19 mouse cellular contexts compared by ENCODE assay signal in genomic region chr15:31449772-31450171, GRCm38 (mm10). TPM values are rescaled to one million over a fixed set of nuclear protein-coding genes. Genes with fewer than 3 reads are reported as not detected.
A peak's percentile ranks its signal among the peaks of the same experiment; 100 is the strongest.
DNase-seq lines count a peak whose midpoint lies in the region; ATAC-seq and TF ChIP-seq lines count a peak whose summit lies in the region.
"Had no signal": no experiment of that assay in that cellular context is flagged by ENCODE, and none has a peak within 500 bp of the region (broad histone marks: within the 10 kb centered on the region; RNA-seq: fewer than 3 reads in every experiment).

No protein-coding gene starts in this region.

- peaks cover 11% of the 10 kb centered on the region for H3K4me1 ChIP-seq in hindbrain, embryonic 13.5 days (replicated peaks)
- no peaks in the 10 kb centered on the region; the same call in 1 of the 2 replicates for H3K4me1 ChIP-seq in hindbrain, embryonic 11.5 days (replicated peaks; ENCODE audit: control insufficient read depth, insufficient read depth, low read length)
- H3K4me1 ChIP-seq in MEL (ENCODE audit: control insufficient read depth in 1 of 2, insufficient read depth in 2 of 2, low read length in 2 of 2) = peaks cover 8 to 21% of the 10 kb centered on the region in 2 experiments
- peaks cover 13% of the 10 kb centered on the region for H3K4me1 ChIP-seq in kidney, embryonic 15.5 days
- peaks cover 43% of the 10 kb centered on the region for H3K4me1 ChIP-seq in liver, embryonic 13.5 days (replicated peaks)
- H3K4me1 ChIP-seq in midbrain, embryonic 15.5 days = peaks cover 10% of the 10 kb centered on the region
- 0 out of 2 replicates have a peak, but pooled peaks cover 2% of the 10 kb centered on the region for H3K4me1 ChIP-seq in midbrain, embryonic 14.5 days (ENCODE audit: control insufficient read depth, insufficient read depth, low read length)

- TF ChIP-seq RAD21 in MEL (IDR thresholded peaks at IDR 0.05; ENCODE audit: low read depth, low read length) = no peak

- WGBS in hindbrain, embryonic 13.5 days = 27% methylated on average over 2 of the region's 2 CpGs
- 18% methylated on average over 2 of the region's 2 CpGs for WGBS in hindbrain, embryonic 11.5 days
- WGBS in kidney, embryonic 15.5 days = 22% methylated on average over 2 of the region's 2 CpGs
- WGBS in liver, embryonic 13.5 days (ENCODE audit: insufficient replicate concordance) = 11% methylated on average over 2 of the region's 2 CpGs
- 14% methylated on average over 2 of the region's 2 CpGs for WGBS in midbrain, embryonic 15.5 days
- 25% methylated on average over 2 of the region's 2 CpGs for WGBS in midbrain, embryonic 14.5 days

- TF ChIP-seq EP300 in MEL (IDR thresholded peaks at IDR 0.05; ENCODE audit: low read depth in 1 of 2, low read length in 2 of 2) = no peak

- H3K9ac ChIP-seq in hindbrain, embryonic 13.5 days = peak overlapping the region; percentile 3; the same call in 1 of the 2 replicates
- H3K9ac ChIP-seq in hindbrain, embryonic 11.5 days (ENCODE audit: low read depth, low read length) = no peak overlapping the region
- no peak overlapping the region for H3K9ac ChIP-seq in MEL (ENCODE audit: control insufficient read depth, low read depth, low read length, poor library complexity, severe bottlenecking)
- no peak overlapping the region for H3K9ac ChIP-seq in kidney, embryonic 15.5 days
- H3K9ac ChIP-seq in liver, embryonic 13.5 days = peak overlapping the region; percentile 22; the same call in 1 of the 2 replicates
- no peak overlapping the region for H3K9ac ChIP-seq in midbrain, embryonic 15.5 days
- no peak overlapping the region for H3K9ac ChIP-seq in midbrain, embryonic 14.5 days (replicated peaks; ENCODE audit: low read length)
- H3K9ac ChIP-seq: forebrain, postnatal 0 days; heart, embryonic 15.5 days; hindbrain, embryonic 14.5 days; limb, embryonic 13.5 days; neural tube, embryonic 15.5 days had no signal

- TF ChIP-seq CTCF in MEL (IDR thresholded peaks at IDR 0.05 in 2 of 3, conservative IDR thresholded peaks at IDR 0.05 in 1 of 3; ENCODE audit: control insufficient read depth in 1 of 3, insufficient read depth in 1 of 3, low read depth in 2 of 3, low read length in 3 of 3, poor library complexity in 1 of 3, severe bottlenecking in 1 of 3) = no peak

- H3K4me2 ChIP-seq in hindbrain, embryonic 13.5 days = no peak overlapping the region
- no peak overlapping the region for H3K4me2 ChIP-seq in hindbrain, embryonic 11.5 days (replicated peaks; ENCODE audit: low read depth, low read length)
- no peak overlapping the region for H3K4me2 ChIP-seq in kidney, embryonic 15.5 days
- peak overlapping the region; percentile 21; the same call in 1 of the 2 replicates for H3K4me2 ChIP-seq in liver, embryonic 13.5 days
- no peak overlapping the region for H3K4me2 ChIP-seq in midbrain, embryonic 15.5 days
- no peak overlapping the region for H3K4me2 ChIP-seq in midbrain, embryonic 14.5 days (ENCODE audit: low read length)
- H3K4me2 ChIP-seq: heart, embryonic 15.5 days; hindbrain, embryonic 14.5 days; limb, embryonic 13.5 days; neural tube, embryonic 15.5 days had no signal

- H3K4me3 ChIP-seq in hindbrain, embryonic 13.5 days = no peak overlapping the region
- H3K4me3 ChIP-seq in hindbrain, embryonic 11.5 days (ENCODE audit: low read depth, low read length) = no peak overlapping the region
- H3K4me3 ChIP-seq in MEL (ENCODE audit: control insufficient read depth in 1 of 2, insufficient read depth in 1 of 2, low read depth in 2 of 2, low read length in 2 of 2) = no peak overlapping the region
- no peak overlapping the region for H3K4me3 ChIP-seq in kidney, embryonic 15.5 days (replicated peaks)
- no peak overlapping the region for H3K4me3 ChIP-seq in liver, embryonic 13.5 days (replicated peaks)
- H3K4me3 ChIP-seq in midbrain, embryonic 15.5 days = no peak overlapping the region
- no peak overlapping the region for H3K4me3 ChIP-seq in midbrain, embryonic 14.5 days (replicated peaks; ENCODE audit: low read depth, low read length)
- H3K4me3 ChIP-seq: heart, embryonic 15.5 days; left cerebral cortex, adult 2 months; limb, embryonic 13.5 days; neural tube, embryonic 15.5 days had no signal

- no peaks in the 10 kb centered on the region for H3K36me3 ChIP-seq in hindbrain, embryonic 13.5 days
- H3K36me3 ChIP-seq in hindbrain, embryonic 11.5 days (ENCODE audit: control insufficient read depth, insufficient read depth, low read length) = no peaks in the 10 kb centered on the region
- peaks cover 0 to 21% of the 10 kb centered on the region in 2 experiments; a peak in 2 of 4 replicates for H3K36me3 ChIP-seq in MEL (ENCODE audit: control insufficient read depth in 1 of 2, insufficient read depth in 2 of 2, low read length in 2 of 2)
- H3K36me3 ChIP-seq in kidney, embryonic 15.5 days = no peaks in the 10 kb centered on the region
- no peaks in the 10 kb centered on the region for H3K36me3 ChIP-seq in liver, embryonic 13.5 days
- no peaks in the 10 kb centered on the region for H3K36me3 ChIP-seq in midbrain, embryonic 15.5 days (replicated peaks)
- no peaks in the 10 kb centered on the region for H3K36me3 ChIP-seq in midbrain, embryonic 14.5 days (ENCODE audit: control insufficient read depth, insufficient read depth, low read length)
- H3K36me3 ChIP-seq: heart, embryonic 15.5 days; neural tube, embryonic 15.5 days had no signal

- DNase-seq in hindbrain, embryonic 11.5 days (ENCODE audit: low spot score) = no peak
- peak; percentile 51 for DNase-seq in MEL (ENCODE audit: low read depth, low spot score)
- DNase-seq in liver, embryonic 13.5 days = peak; percentile 14
- DNase-seq in midbrain, embryonic 14.5 days = no peak
- DNase-seq: B cell, adult 2 months; cerebellum, adult 8-10 months; forebrain, postnatal 0 days; gastrocnemius, postnatal 14 days; lung, postnatal 14 days; thymus, adult 2 months had no signal

- no peaks in the 10 kb centered on the region for H3K27me3 ChIP-seq in hindbrain, embryonic 13.5 days
- no peaks in the 10 kb centered on the region for H3K27me3 ChIP-seq in hindbrain, embryonic 11.5 days (ENCODE audit: control insufficient read depth, insufficient read depth, low read length)
- H3K27me3 ChIP-seq in MEL (ENCODE audit: control insufficient read depth in 1 of 2, insufficient read depth in 2 of 2, low read length in 2 of 2) = no peaks in the 10 kb centered on the region
- no peaks in the 10 kb centered on the region for H3K27me3 ChIP-seq in kidney, embryonic 15.5 days
- no peaks in the 10 kb centered on the region for H3K27me3 ChIP-seq in liver, embryonic 13.5 days
- no peaks in the 10 kb centered on the region for H3K27me3 ChIP-seq in midbrain, embryonic 15.5 days (replicated peaks)
- no peaks in the 10 kb centered on the region for H3K27me3 ChIP-seq in midbrain, embryonic 14.5 days (ENCODE audit: control insufficient read depth, insufficient read depth, low read length)
- H3K27me3 ChIP-seq: heart, embryonic 15.5 days; limb, embryonic 13.5 days; neural tube, embryonic 15.5 days had no signal

- TF ChIP-seq POLR2A in MEL (IDR thresholded peaks at IDR 0.05; ENCODE audit: control insufficient read depth in 1 of 2, insufficient read depth in 1 of 2, low read depth in 1 of 2, low read length in 2 of 2, poor library complexity in 1 of 2) = no peak

- H3K79me2 ChIP-seq in MEL (ENCODE audit: control insufficient read depth, insufficient read depth, low read length, poor library complexity) = no peaks in the 10 kb centered on the region; the same call in 1 of the 2 replicates

- no peak overlapping the region for H3K27ac ChIP-seq in hindbrain, embryonic 13.5 days
- H3K27ac ChIP-seq in hindbrain, embryonic 11.5 days (ENCODE audit: low read depth, low read length) = no peak overlapping the region
- H3K27ac ChIP-seq in MEL (ENCODE audit: control insufficient read depth, low read depth, low read length) = no peak overlapping the region
- 0 out of 2 replicates have a peak overlapping the region, but pooled peaks have one; percentile 41 for H3K27ac ChIP-seq in kidney, embryonic 15.5 days
- no peak overlapping the region for H3K27ac ChIP-seq in liver, embryonic 13.5 days
- H3K27ac ChIP-seq in midbrain, embryonic 15.5 days = no peak overlapping the region
- no peak overlapping the region for H3K27ac ChIP-seq in midbrain, embryonic 14.5 days (replicated peaks; ENCODE audit: low read depth, low read length)
- H3K27ac ChIP-seq: heart, embryonic 15.5 days; hindbrain, embryonic 14.5 days; left cerebral cortex, adult 2 months; limb, embryonic 13.5 days; neural tube, embryonic 15.5 days had no signal

- no peak for ATAC-seq in hindbrain, embryonic 13.5 days (ENCODE audit: low FRiP score)
- no peak for ATAC-seq in hindbrain, embryonic 11.5 days (ENCODE audit: low FRiP score)
- no peak for ATAC-seq in kidney, embryonic 15.5 days (replicated peaks; ENCODE audit: low FRiP score)
- ATAC-seq in liver, embryonic 13.5 days (ENCODE audit: low read depth) = 0 out of 2 replicates have a peak, but pooled peaks have one; percentile 23
- ATAC-seq in monocyte, adult 5-6 weeks (replicated peaks; ENCODE audit: insufficient number of reproducible peaks, low FRiP score, low TSS enrichment, poor library complexity, severe bottlenecking) = no peak
- no peak for ATAC-seq in midbrain, embryonic 15.5 days (replicated peaks)
- ATAC-seq in midbrain, embryonic 14.5 days (ENCODE audit: low FRiP score, low TSS enrichment) = no peak
- ATAC-seq: forebrain, postnatal 0 days had no signal

- no peaks in the 10 kb centered on the region for H3K9me3 ChIP-seq in hindbrain, embryonic 13.5 days
- H3K9me3 ChIP-seq in hindbrain, embryonic 11.5 days (ENCODE audit: control insufficient read depth, low read length) = no peaks in the 10 kb centered on the region
- no peaks in the 10 kb centered on the region for H3K9me3 ChIP-seq in MEL (replicated peaks; ENCODE audit: insufficient read depth, low read length)
- no peaks in the 10 kb centered on the region for H3K9me3 ChIP-seq in kidney, embryonic 15.5 days (replicated peaks)
- no peaks in the 10 kb centered on the region for H3K9me3 ChIP-seq in liver, embryonic 13.5 days (replicated peaks)
- H3K9me3 ChIP-seq in midbrain, embryonic 15.5 days = no peaks in the 10 kb centered on the region
- H3K9me3 ChIP-seq in midbrain, embryonic 14.5 days (ENCODE audit: control insufficient read depth, low read length) = no peaks in the 10 kb centered on the region
- H3K9me3 ChIP-seq: heart, embryonic 15.5 days; limb, embryonic 13.5 days; neural tube, embryonic 15.5 days had no signal

RNA-seq across cellular contexts. Expression of gene Ropn1l, which starts 3.8 kb away (rescaled TPM):
- polyA plus RNA-seq in hindbrain, embryonic 13.5 days (2015; fragmentation: Nextera tagmentation; extraction: Ambion mirVana) = 1.4 and 2.5 TPM in 2 replicates
- 2.7 and 3.2 TPM in 2 replicates for polyA plus RNA-seq in hindbrain, embryonic 11.5 days (2014; fragmentation: Nextera tagmentation; extraction: Ambion mirVana)
- 0.96 and 1.3 TPM in 2 replicates for total RNA-seq in MEL (2012; rRNA removed)
- 1 to 10 TPM in 1 of 2 experiments, not detected in 1; 1.7 TPM for polyA plus RNA-seq in MEL (2012; ENCODE audit: insufficient read depth in 1 of 2, insufficient read length in 2 of 2, low read depth in 1 of 2, low replicate concordance in 2 of 2, missing spikeins in 1 of 2)
- 3.0 and 3.4 TPM in 2 replicates for polyA plus RNA-seq in kidney, embryonic 15.5 days (2015; fragmentation: Nextera tagmentation; extraction: Ambion mirVana)
- 2.1 and 2.3 TPM in 2 replicates for polyA plus RNA-seq in liver, embryonic 13.5 days (2015; fragmentation: Nextera tagmentation; extraction: Ambion mirVana)
- total RNA-seq in monocyte, adult 5-6 weeks (2017) = 0.29 to 3.7 TPM (median 1.2 TPM) in 3 replicates
- polyA plus RNA-seq in midbrain, embryonic 15.5 days (2015; fragmentation: Nextera tagmentation; extraction: Ambion mirVana) = 1.6 and 1.9 TPM in 2 replicates
- polyA plus RNA-seq in midbrain, embryonic 14.5 days (2014; fragmentation: Nextera tagmentation; extraction: Ambion mirVana) = 1.4 and 1.8 TPM in 2 replicates

Comparison
In these comparisons a context has a peak if more than half of its experiments do, and no peak if none do; other contexts are left out.
1. H3K9ac ChIP-seq: peak in hindbrain, embryonic 13.5 days (single experiment) and liver, embryonic 13.5 days (single experiment); none in hindbrain, embryonic 11.5 days (single experiment), MEL (single experiment), kidney, embryonic 15.5 days (single experiment), midbrain, embryonic 15.5 days (single experiment) and midbrain, embryonic 14.5 days (single experiment).
2. DNase-seq: peak in MEL (single experiment) and liver, embryonic 13.5 days (single experiment); none in hindbrain, embryonic 11.5 days (single experiment) and midbrain, embryonic 14.5 days (single experiment).